Mouse (Mus musculus) ES-Bruce4 (cell line): ENCODE measurements around the gene Atp5c1.

Source experiments
- CTCF ChIP-seq: IDR thresholded peaks from one replicate; pipeline ENCODE4 v1.8.1; 2011; ENCODE audit warnings: low read depth, low read length
- EP300 ChIP-seq: IDR thresholded peaks from 2 replicates; pipeline ENCODE4 v1.6.1; 2011; ENCODE audit warnings: low read depth, low read length; ENCODE audit not compliant: insufficient read depth
- POLR2A ChIP-seq: IDR thresholded peaks from one replicate; pipeline ENCODE4 v1.8.1; 2011; ENCODE audit warnings: low read length; ENCODE audit not compliant: insufficient read depth

- TF ChIP-seq EP300 (no peak), CTCF (no peak), POLR2A (no peak)
Observed at GRCm38 (mm10) chr2:10051996-10052395, 28.3 kb downstream of the Atp5c1 start.
